Mouse (Mus musculus) forebrain, embryonic 13.5 days (tissue): ENCODE data around the gene Tomt. TPM values are rescaled to one million over a fixed set of nuclear protein-coding genes. Genes with fewer than 3 reads are reported as not detected.

Experiments used
- microRNA-seq: library from miRNA; unstranded; fragments of <30 nt; microRNA quantifications from one replicate; pipeline ENCODE4, GENCODE M21; 2016
- polyA plus RNA-seq: library from polyadenylated mRNA; unstranded; fragments of >200 nt; fragmentation: Nextera tagmentation; extraction: Ambion mirVana; gene quantifications from 2 replicates; pipeline ENCODE4 v1.2.1, GENCODE M21; 2015

Gene Tomt
- polyA plus RNA-seq, 1 experiment from 2014 or later, result 0.57 TPM

Small RNA genes within 50 kb of the gene (microRNA-seq; reads per million reads assigned to microRNA genes)
- not detected for gene Gm22655

Other genes starting within 250 kb of the Tomt start
- gene Clpb, start 242.7 kb downstream of the Tomt start, polyA plus RNA-seq, result 35.4 and 40.8 TPM in 2 replicates
- gene Phox2a, start 88.0 kb downstream of the Tomt start, polyA plus RNA-seq, result 0.10 TPM in 1 of 2 replicates, not detected in the other
- gene Inppl1, start 68.1 kb downstream of the Tomt start, polyA plus RNA-seq, result 23.9 and 31.8 TPM in 2 replicates
- 0.67 and 0.75 TPM in 2 replicates for gene Folr2, start 49.2 kb downstream of the Tomt start, polyA plus RNA-seq
- 95.4 and 106 TPM in 2 replicates for gene Anapc15, start 42.6 kb downstream of the Tomt start, polyA plus RNA-seq
- gene Folr1, start 35.6 kb downstream of the Tomt start, polyA plus RNA-seq, result 8.6 and 20.1 TPM in 2 replicates
- 152 and 158 TPM in 2 replicates for gene Lamtor1, start 455 bp downstream of the Tomt start, polyA plus RNA-seq
- gene Lrrc51, start 27.5 kb upstream of the Tomt start, polyA plus RNA-seq, result 8.0 and 11.7 TPM in 2 replicates
- gene Numa1, start 27.8 kb upstream of the Tomt start, polyA plus RNA-seq, result 66.2 and 71.7 TPM in 2 replicates
- gene Il18bp, start 112.3 kb upstream of the Tomt start, polyA plus RNA-seq, result 4.5 and 4.6 TPM in 2 replicates
- 30.7 TPM in 2 replicates for gene Rnf121, start 159.1 kb upstream of the Tomt start, polyA plus RNA-seq
- gene Xndc1, start 159.2 kb upstream of the Tomt start, polyA plus RNA-seq, result 46.3 and 47.3 TPM in 2 replicates
- 1.8 and 2.1 TPM in 2 replicates for gene Xntrpc, start 159.4 kb upstream of the Tomt start, polyA plus RNA-seq
- not detected in 2 replicates for gene Trpc2, start 176.8 kb upstream of the Tomt start, polyA plus RNA-seq
- gene Art1, start 195.4 kb upstream of the Tomt start, polyA plus RNA-seq, result 0.23 and 0.53 TPM in 2 replicates
- gene Art5, start 203.1 kb upstream of the Tomt start, polyA plus RNA-seq, result 1.3 and 1.7 TPM in 2 replicates
- not detected in 2 replicates for gene Chrna10, start 210.5 kb upstream of the Tomt start, polyA plus RNA-seq